Mouse (Mus musculus) central nervous system, embryonic 18 days (tissue): Measurements from ENCODE around the gene Gm11238. TPM values are rescaled to one million over a fixed set of nuclear protein-coding genes. Genes with fewer than 3 reads are reported as not detected.

ENCODE experiments used
- polyA plus RNA-seq: library from polyadenylated mRNA; depleted of rRNA; stranded (reverse); fragments of >200 nt; gene quantifications from 2 replicates; pipeline ENCODE4 v1.2.3, GENCODE M21; 2012; rRNA removed

The Gm11238 gene
- polyA plus RNA-seq = not detected in 2 replicates

GRCm38 (mm10) chr4:73607581-73607980 lies at the start of gene Gm11238:
TSS of gene Gm11238 (plus strand) at chr4:73607881.

GRCm38 (mm10) chr4:73622684-73623083 lies 15.0 kb downstream of the Gm11238 start, which contains the start of gene Gm11237:
TSS of gene Gm11237 (plus strand) at chr4:73622984.

GRCm38 (mm10) chr4:73637821-73638220 lies 30.1 kb downstream of the Gm11238 start, which contains the start of gene Gm11236:
TSS of gene Gm11236 (plus strand) at chr4:73638121.

GRCm38 (mm10) chr4:73668054-73668453 lies 60.4 kb downstream of the Gm11238 start, which contains the start of gene Gm11239:
TSS of gene Gm11239 (plus strand) at chr4:73668354.

GRCm38 (mm10) chr4:73683216-73683615 lies 75.5 kb downstream of the Gm11238 start, which contains the start of gene Gm428:
TSS of gene Gm428 (plus strand) at chr4:73683516.

Other genes with a start within 250 kb of the Gm11238 start
- not detected in 2 replicates for gene Gm11487, start 202.8 kb upstream of the Gm11238 start, polyA plus RNA-seq
- not detected in 2 replicates for gene Gm11237, start 15.1 kb downstream of the Gm11238 start, polyA plus RNA-seq
- not detected in 2 replicates for gene Gm11236, start 30.2 kb downstream of the Gm11238 start, polyA plus RNA-seq
- not detected in 2 replicates for gene Gm11239, start 60.5 kb downstream of the Gm11238 start, polyA plus RNA-seq
- not detected in 2 replicates for gene Gm428, start 75.6 kb downstream of the Gm11238 start, polyA plus RNA-seq
- 0.43 and 0.57 TPM in 2 replicates for gene Rasef, start 183.1 kb downstream of the Gm11238 start, polyA plus RNA-seq